Mouse (Mus musculus): ENCODE data around the gene P4hb.
A peak's percentile ranks its signal among the peaks of the same experiment; 100 is the strongest.

DNA sequence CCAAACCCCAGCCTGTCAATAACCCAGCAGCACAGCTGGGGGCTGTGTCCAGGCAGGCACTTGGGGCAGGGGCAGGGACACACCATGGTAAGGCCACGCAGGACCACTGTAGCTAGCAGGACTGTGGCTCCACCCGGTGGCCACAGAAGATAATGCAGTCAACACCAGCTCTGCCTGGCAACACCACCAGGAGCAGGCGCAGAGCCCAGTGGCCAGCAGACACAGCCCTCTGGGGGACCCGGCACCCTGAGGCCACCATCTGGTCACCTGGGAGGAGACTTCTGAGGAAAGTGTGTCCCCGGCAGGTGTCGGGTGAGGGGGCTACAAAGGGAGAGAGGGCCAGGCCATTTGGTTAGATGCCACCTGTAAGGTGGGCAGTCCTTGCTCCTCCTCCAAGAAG is 39.7 kb upstream of the P4hb start:
- TF ChIP-seq CTCF (conservative IDR thresholded peaks at IDR 0.05; ENCODE audit: insufficient read depth, insufficient read length, low read depth, low read length) (peak; percentile 84), POLR2A (IDR thresholded peaks at IDR 0.05; ENCODE audit: low read depth, low read length) (no peak)

All from kidney, adult 2 months (tissue).